Mouse (Mus musculus) limb, embryonic 12.5 days (tissue): ENCODE results near the gene Plpp4. TPM values are rescaled to one million over a fixed set of nuclear protein-coding genes. Genes with fewer than 3 reads are reported as not detected.
A peak's percentile ranks its signal among the peaks of the same experiment; 100 is the strongest.

Experiments used
- ATAC-seq: fragments of 200-750 bp; cut with Nextera tagmentation; 2 replicates; pipeline ENCODE4 v1.8.0; 2017; ENCODE audit warnings: low read depth, moderate TSS enrichment; ENCODE audit not compliant: insufficient number of reproducible peaks, insufficient read depth, low FRiP score, low TSS enrichment
- H3K27ac ChIP-seq: fragments of 300-500 bp; sonication (generic); 2 replicates; pipeline ENCODE4 v1.5.1; 2016; ENCODE audit warnings: mild to moderate bottlenecking, moderate library complexity
- H3K27me3 ChIP-seq: fragments of 300-500 bp; sonication (generic); 2 replicates; pipeline ENCODE4 v1.6.1; 2016; ENCODE audit warnings: mild to moderate bottlenecking, moderate library complexity
- H3K36me3 ChIP-seq: fragments of 300-500 bp; sonication (generic); 2 replicates; pipeline ENCODE4 v1.6.1; 2016; ENCODE audit warnings: mild to moderate bottlenecking, moderate library complexity
- H3K4me1 ChIP-seq: fragments of 300-500 bp; sonication (generic); replicated peaks from 2 replicates; pipeline ENCODE4 v1.6.1; 2016
- H3K4me2 ChIP-seq: fragments of 300-500 bp; sonication (generic); 2 replicates; pipeline ENCODE4 v1.6.1; 2016; ENCODE audit warnings: mild to moderate bottlenecking, moderate library complexity
- H3K4me3 ChIP-seq: fragments of 300-500 bp; sonication (generic); replicated peaks from 2 replicates; pipeline ENCODE4 v1.5.1; 2016; ENCODE audit warnings: mild to moderate bottlenecking
- H3K9ac ChIP-seq: fragments of 300-500 bp; sonication (generic); replicated peaks from 2 replicates; pipeline ENCODE4 v1.6.1; 2016; ENCODE audit warnings: mild to moderate bottlenecking, moderate library complexity
- H3K9me3 ChIP-seq: fragments of 300-500 bp; sonication (generic); 2 replicates; pipeline ENCODE4 v1.6.1; 2016; ENCODE audit warnings: mild to moderate bottlenecking, moderate library complexity
- WGBS: fragments of 180-500 bp; shearing (Covaris S2); methylation state at CpG from one replicate; pipeline ENCODE4 v1.1.7; 2016; 5-methylcytosine and 5-hydroxymethylcytosine counted together
- polyA plus RNA-seq: library from polyadenylated mRNA; unstranded; fragments of >200 nt; fragmentation: Nextera tagmentation; extraction: Ambion mirVana; gene quantifications from 2 replicates; pipeline ENCODE4 v1.2.1, GENCODE M21; 2016

The Plpp4 gene
- 0.21 and 0.36 TPM in 2 replicates for polyA plus RNA-seq

DNA sequence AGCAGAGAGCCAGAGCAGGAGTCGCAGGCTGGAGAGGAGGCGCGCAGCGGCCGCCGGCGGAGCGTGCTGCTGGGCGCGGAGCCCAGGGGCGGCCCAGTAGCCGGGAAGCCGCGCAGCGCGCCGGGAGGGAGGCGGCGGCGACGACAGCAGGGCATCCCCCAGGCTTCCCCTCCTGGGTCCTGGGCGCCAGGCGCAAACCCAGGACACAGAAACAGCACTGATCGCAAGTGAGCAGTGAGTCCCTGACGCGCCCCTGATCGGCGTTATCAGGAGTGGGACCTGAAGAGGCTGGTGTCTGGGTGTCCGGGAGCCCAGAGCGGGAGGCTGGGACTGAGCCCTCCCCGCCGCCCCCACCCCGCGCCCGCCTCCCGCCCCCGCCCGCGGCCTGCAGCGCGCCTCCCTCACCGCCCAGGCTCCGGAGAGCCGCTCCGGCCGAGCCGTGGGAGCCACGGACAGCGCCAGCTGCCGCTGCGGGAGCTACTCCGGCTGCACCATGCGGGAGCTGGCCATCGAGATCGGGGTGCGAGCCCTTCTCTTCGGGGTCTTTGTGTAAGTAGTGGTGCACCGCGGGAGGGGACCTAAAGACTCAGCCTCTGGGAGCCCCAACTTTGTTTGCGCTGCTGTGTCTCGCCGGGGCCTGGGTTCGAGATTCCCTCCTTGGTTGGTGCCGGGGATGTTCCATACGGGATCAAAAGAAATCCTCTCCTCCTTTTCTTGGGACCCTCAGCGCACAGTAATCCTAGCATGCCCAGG, at the start of gene Plpp4:
Gene Plpp4, plus strand, starts transcription at position 411 of the 753 bp plus-strand sequence.
- under 1% methylated on average over 59 of the region's 66 CpGs for WGBS
- H3K4me2 ChIP-seq = peak within 1 kb of the TSS; percentile 90
- H3K36me3 ChIP-seq = no peaks in the 10 kb centered on the region
- H3K9ac ChIP-seq = peak within 1 kb of the TSS; percentile 57
- H3K27me3 ChIP-seq = peaks cover 60% of the 10 kb centered on the region
- peak; percentile 31; the same call in 1 of the 2 replicates for ATAC-seq
- no peak within 1 kb of the TSS for H3K27ac ChIP-seq
- peak within 1 kb of the TSS; percentile 51 for H3K4me3 ChIP-seq
- H3K9me3 ChIP-seq = no peaks in the 10 kb centered on the region
- H3K4me1 ChIP-seq = peaks cover 14% of the 10 kb centered on the region

DNA sequence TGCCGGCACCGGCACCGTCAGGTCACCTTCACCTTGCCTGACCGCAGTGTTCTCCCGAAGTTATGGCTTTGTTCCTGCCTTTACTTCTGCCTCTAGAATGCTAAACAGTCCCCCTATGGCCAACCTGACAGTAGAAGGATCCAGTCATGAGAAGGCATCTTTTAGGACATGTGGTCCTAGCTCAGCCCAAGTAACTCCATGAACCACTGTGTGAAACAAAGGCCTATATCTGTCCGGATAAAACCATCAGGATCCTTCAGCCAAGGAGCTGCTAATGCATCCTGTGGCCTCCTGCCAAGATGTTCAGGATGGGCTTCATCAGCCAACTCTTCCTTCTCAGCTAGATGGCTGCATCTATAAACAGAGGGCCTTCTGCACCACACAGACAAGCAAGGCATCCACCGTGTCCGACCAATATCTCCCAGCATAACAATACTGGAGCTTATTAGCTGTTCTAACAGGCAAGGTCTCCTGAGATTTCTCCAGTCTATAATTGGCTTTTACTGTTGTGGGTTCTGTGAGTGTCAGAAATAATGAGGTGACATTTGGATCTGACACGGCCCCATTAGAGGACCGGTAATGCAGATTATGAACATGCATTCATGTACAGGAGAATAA, 40.8 kb upstream of the Plpp4 start:
- H3K9me3 ChIP-seq = no peaks in the 10 kb centered on the region
- 76% methylated on average over 10 of the region's 10 CpGs for WGBS
- no peak overlapping the region for H3K4me3 ChIP-seq
- H3K4me2 ChIP-seq = no peak overlapping the region
- H3K27me3 ChIP-seq = no peaks in the 10 kb centered on the region
- no peak for ATAC-seq
- H3K4me1 ChIP-seq = peaks cover 11% of the 10 kb centered on the region; the same call in 1 of the 2 replicates
- no peak overlapping the region for H3K9ac ChIP-seq
- no peaks in the 10 kb centered on the region for H3K36me3 ChIP-seq
- H3K27ac ChIP-seq = no peak overlapping the region

DNA sequence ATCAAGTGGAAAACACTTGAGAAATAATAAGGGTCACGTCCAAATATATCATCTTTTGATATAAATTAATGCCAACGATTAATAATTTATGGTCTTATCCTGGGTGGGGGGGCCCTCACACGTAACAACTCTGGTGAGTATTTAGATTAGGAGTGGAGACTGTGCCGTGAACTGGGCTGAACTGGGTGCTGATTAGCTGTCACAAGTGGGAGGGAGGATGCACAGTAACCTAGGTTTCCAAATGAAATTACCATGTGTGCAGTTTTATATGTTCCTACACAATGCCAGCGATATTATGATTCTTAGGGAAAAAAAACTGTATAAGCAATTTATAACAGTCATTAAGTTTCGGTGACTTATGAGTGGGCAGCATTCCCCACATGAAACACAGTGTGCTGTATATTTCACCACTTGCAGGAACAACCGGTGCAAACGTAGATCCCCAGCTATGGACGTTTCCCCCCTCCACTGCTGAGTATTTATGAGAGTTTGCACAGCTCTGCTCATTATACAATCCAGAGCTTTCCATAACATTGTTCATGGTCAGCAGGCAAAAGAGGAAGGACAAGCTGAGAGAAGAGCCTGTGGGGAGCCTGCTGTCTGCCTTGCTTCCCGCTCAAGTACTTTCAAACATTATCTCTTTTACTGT, 40.2 kb upstream of the Plpp4 start:
- ATAC-seq = peak; percentile 66; the same call in 1 of the 2 replicates
- H3K27ac ChIP-seq = no peak overlapping the region
- no peaks in the 10 kb centered on the region for H3K27me3 ChIP-seq
- H3K36me3 ChIP-seq = no peaks in the 10 kb centered on the region
- no peaks in the 10 kb centered on the region for H3K9me3 ChIP-seq
- 56% methylated on average over 10 of the region's 10 CpGs for WGBS
- H3K9ac ChIP-seq = no peak overlapping the region
- H3K4me1 ChIP-seq = peaks cover 11% of the 10 kb centered on the region; the same call in 1 of the 2 replicates
- H3K4me2 ChIP-seq = no peak overlapping the region
- no peak overlapping the region for H3K4me3 ChIP-seq

DNA sequence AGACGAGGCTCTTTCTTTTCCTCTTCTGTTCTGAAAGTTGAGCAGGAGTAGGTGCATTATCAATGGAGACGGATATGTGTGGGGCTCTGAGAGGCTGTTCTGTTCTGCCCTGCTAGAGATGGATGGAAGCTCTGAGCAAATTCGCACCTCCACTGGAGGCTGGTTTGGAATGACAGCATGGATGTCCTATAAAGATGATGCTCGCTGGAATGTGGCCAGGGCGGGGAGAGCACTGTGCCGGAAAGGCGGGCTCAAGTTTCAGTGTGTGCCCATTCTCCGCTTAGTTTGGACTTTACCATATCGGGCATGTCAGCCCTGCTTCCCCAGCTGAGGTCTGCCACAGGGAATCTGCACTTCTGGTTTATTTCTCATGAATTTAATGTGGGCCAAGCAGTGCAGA, 35.9 kb upstream of the Plpp4 start:
- no peak overlapping the region for H3K4me3 ChIP-seq
- 76% methylated on average over 9 of the region's 9 CpGs for WGBS
- no peak overlapping the region for H3K9ac ChIP-seq
- H3K4me2 ChIP-seq = no peak overlapping the region
- H3K9me3 ChIP-seq = no peaks in the 10 kb centered on the region
- no peaks in the 10 kb centered on the region for H3K36me3 ChIP-seq
- peaks cover 7% of the 10 kb centered on the region; the same call in 1 of the 2 replicates for H3K4me1 ChIP-seq
- no peak for ATAC-seq
- H3K27me3 ChIP-seq = no peaks in the 10 kb centered on the region
- H3K27ac ChIP-seq = no peak overlapping the region

DNA sequence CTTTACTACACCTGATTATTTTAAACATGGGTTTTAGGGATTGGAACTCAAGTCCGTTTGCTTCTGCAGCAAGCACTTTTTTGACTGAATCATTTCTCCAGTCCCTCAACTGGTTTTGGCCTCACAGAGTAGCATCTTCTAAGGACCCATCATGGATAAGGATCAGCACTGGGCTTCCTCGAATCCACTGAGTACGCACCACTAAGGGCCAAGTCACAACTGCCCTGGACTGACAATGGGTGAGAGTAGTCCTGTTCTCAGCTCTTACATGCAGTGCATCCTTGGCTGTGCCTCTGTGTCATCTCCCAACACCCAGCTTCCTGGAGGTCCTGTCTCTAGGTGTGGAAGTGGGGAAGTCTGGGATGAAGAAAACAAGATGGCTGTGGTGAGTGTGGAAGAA, 35.2 kb upstream of the Plpp4 start:
- H3K9me3 ChIP-seq = no peaks in the 10 kb centered on the region
- H3K4me1 ChIP-seq = no peaks in the 10 kb centered on the region; the same call in 1 of the 2 replicates
- no peak overlapping the region for H3K27ac ChIP-seq
- no peaks in the 10 kb centered on the region for H3K36me3 ChIP-seq
- no peak overlapping the region for H3K9ac ChIP-seq
- 84% methylated on average over 3 of the region's 3 CpGs for WGBS
- no peak for ATAC-seq
- no peaks in the 10 kb centered on the region for H3K27me3 ChIP-seq
- no peak overlapping the region for H3K4me3 ChIP-seq
- H3K4me2 ChIP-seq = no peak overlapping the region

DNA sequence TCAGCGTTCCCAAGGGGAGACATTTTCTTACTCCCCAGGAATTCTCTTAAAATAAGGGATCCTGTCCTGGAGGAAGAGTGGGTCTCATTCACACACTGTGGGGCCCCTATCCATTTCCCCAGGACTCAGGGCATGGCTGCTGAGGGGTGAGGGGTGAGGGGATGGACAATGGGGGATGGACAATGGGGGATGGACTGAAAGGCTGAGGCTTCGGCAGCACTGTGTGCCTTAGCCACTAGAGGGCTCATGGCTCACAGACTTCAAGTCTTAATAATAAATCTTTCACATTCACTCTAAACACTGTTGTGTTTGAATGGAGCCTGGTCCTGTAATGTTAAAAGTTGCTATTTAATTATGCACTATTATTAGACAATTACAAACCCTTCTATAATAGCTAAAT, 21.4 kb upstream of the Plpp4 start:
- no peaks in the 10 kb centered on the region for H3K9me3 ChIP-seq
- no peaks in the 10 kb centered on the region for H3K36me3 ChIP-seq
- H3K4me3 ChIP-seq = no peak overlapping the region
- H3K27me3 ChIP-seq = no peaks in the 10 kb centered on the region; the same call in 1 of the 2 replicates
- no peaks in the 10 kb centered on the region for H3K4me1 ChIP-seq
- no peak for ATAC-seq
- no peak overlapping the region for H3K27ac ChIP-seq
- H3K4me2 ChIP-seq = no peak overlapping the region
- no peak overlapping the region for H3K9ac ChIP-seq
- WGBS = 62% methylated on average over 2 of the region's 2 CpGs

DNA sequence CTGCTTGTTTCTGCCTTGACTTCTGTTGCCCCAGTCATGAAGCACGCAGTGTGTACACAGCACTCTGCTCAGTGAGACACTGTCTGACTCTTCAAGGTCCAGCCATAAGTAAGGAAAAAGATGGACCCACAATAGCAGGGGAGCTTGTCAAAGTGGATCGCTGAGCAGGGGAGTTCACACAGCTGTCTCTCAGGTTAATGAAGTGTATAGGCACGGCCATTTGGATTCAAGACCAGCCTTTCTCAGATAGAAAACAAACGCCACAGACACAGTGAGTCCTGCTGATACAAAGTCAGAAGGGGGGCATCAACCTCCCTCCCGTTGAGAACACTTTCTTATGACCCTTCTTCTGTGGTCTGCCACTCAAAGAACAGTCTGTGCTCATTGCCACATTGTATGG, 20.8 kb upstream of the Plpp4 start:
- no peak overlapping the region for H3K4me2 ChIP-seq
- no peak overlapping the region for H3K27ac ChIP-seq
- no peaks in the 10 kb centered on the region; the same call in 1 of the 2 replicates for H3K27me3 ChIP-seq
- H3K4me1 ChIP-seq = no peaks in the 10 kb centered on the region
- 77% methylated on average over 5 of the region's 5 CpGs for WGBS
- H3K4me3 ChIP-seq = no peak overlapping the region
- H3K9ac ChIP-seq = no peak overlapping the region
- no peak for ATAC-seq
- no peaks in the 10 kb centered on the region for H3K9me3 ChIP-seq
- no peaks in the 10 kb centered on the region for H3K36me3 ChIP-seq

DNA sequence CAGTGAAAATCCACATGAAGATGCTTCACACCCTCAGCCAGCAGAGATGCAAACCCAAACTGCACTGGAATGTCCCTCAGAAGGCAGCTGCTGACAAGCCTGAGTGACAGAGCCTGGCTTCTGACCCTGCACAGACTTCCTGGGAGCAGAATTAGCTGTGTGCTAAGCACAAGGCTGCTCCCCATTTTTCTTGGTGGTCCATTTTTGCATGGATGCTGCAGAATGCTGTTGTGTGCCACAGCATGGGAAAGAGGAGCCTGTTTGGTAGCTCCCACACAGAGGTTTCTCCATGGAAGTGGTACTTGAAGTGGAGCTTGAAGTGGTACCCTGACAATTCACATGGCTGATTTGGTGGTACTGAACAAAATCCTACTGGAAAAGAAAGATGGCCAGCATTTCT, 5.8 kb upstream of the Plpp4 start:
- Histone ChIP-seq H3K4me1 (no peaks in the 10 kb centered on the region), H3K9ac (no peak overlapping the region), H3K4me3 (no peak overlapping the region), H3K36me3 (no peaks in the 10 kb centered on the region), H3K4me2 (no peak overlapping the region), H3K27ac (no peak overlapping the region), H3K9me3 (no peaks in the 10 kb centered on the region), H3K27me3 (peaks cover 21% of the 10 kb centered on the region)
- ATAC-seq = no peak

DNA sequence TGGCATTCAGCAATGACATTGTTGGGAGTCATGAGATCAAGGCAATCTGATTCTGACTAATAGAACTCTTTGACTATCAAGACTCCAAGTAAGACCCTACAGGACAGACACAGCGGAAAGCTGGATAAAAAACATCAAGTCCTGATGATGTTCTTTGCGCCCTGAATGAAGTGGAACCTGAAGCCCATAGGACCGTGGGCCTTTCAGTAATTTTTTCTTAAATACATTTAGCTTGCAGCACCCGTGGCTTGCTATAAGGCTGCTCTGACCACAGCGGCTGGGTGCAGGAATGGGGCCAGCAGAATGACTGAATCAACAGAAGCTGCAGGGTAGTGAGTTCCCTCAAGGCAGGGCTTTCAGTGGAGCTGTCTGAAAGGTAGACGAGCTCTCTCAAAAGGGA, 3.4 kb upstream of the Plpp4 start:
- H3K4me2 ChIP-seq = no peak overlapping the region

DNA sequence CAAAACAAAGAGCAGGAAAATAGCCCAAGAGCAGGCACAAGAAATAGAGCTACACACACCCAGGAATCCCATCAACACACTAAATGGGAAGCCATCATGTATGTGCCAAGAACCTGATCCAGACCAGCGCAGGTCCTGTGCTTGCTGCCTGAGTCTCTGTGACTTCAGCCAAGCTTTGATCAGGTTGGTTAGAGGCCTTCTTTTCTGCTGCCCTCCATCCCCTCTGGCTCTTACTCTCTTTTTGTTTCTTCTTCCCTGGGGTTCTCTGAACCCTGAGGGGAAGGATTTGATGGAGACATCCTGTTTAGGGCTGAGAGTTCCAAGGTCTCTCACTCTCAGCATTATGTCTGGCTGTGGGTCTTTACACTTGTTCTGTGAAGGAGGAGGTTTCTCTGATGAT, 2.7 kb upstream of the Plpp4 start:
- Histone ChIP-seq H3K4me1 (peaks cover 14% of the 10 kb centered on the region), H3K9ac (no peak overlapping the region), H3K9me3 (no peaks in the 10 kb centered on the region), H3K27ac (no peak overlapping the region), H3K4me3 (no peak overlapping the region), H3K36me3 (no peaks in the 10 kb centered on the region), H3K27me3 (peaks cover 51% of the 10 kb centered on the region), H3K4me2 (no peak overlapping the region)
- 80% methylated on average over 1 of the region's 1 CpGs for WGBS
- ATAC-seq = no peak

More for the DNA sequence above, 3.4 kb upstream of the Plpp4 start:
- 84% methylated on average over 6 of the region's 6 CpGs for WGBS
- H3K9ac ChIP-seq = no peak overlapping the region
- H3K36me3 ChIP-seq = no peaks in the 10 kb centered on the region
- no peak for ATAC-seq
- H3K27ac ChIP-seq = no peak overlapping the region
- no peaks in the 10 kb centered on the region for H3K9me3 ChIP-seq
- H3K4me1 ChIP-seq = peaks cover 14% of the 10 kb centered on the region
- peaks cover 46% of the 10 kb centered on the region for H3K27me3 ChIP-seq
- no peak overlapping the region for H3K4me3 ChIP-seq

DNA sequence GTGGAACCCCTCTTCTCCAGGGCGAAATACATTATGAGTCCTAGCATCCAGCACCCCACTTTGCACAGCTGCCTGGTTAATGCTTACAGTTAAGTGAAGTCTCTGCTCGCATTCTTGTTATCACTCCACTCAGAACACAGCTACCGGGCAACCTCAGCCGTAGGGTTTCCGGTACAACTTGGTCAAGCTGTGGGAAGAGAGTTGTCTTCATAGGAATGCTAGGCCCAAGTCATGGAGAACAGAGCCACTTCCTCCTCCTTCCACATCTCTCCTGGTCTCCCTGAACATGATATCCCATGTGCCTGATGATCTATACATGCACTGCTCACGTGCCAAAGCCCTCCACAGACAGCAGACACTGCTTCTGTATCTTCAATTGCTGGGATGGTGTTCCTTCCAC, 1.4 kb upstream of the Plpp4 start:
- WGBS = 87% methylated on average over 6 of the region's 6 CpGs
- no peak overlapping the region for H3K27ac ChIP-seq

More for the DNA sequence above, 1.4 kb upstream of the Plpp4 start:
- Histone ChIP-seq H3K9me3 (no peaks in the 10 kb centered on the region), H3K4me1 (peaks cover 14% of the 10 kb centered on the region), H3K36me3 (no peaks in the 10 kb centered on the region), H3K4me3 (no peak overlapping the region), H3K4me2 (no peak overlapping the region), H3K9ac (no peak overlapping the region), H3K27me3 (peaks cover 60% of the 10 kb centered on the region)
- no peak for ATAC-seq
